Mouse (Mus musculus): Measurements from ENCODE around the gene Bend6. TPM values are rescaled to one million over a fixed set of nuclear protein-coding genes. Genes with fewer than 3 reads are reported as not detected.
A peak's percentile ranks its signal among the peaks of the same experiment; 100 is the strongest.

The Bend6 gene
- polyA plus RNA-seq, 1 experiment from 2014 or later, result 0.35 TPM

GRCm38 (mm10) chr1:33911589-33911988 lies 4.0 kb upstream of the Bend6 start:
- WGBS, result 65% methylated on average over 8 of the region's 8 CpGs
- Histone ChIP-seq H3K4me3 (ENCODE audit: low read depth, low read length) (no peak overlapping the region), H3K4me1 (replicated peaks; ENCODE audit: control insufficient read depth, insufficient read depth, low read length) (peaks cover 6% of the 10 kb centered on the region; the same call in 1 of the 2 replicates), H3K9me3 (ENCODE audit: control insufficient read depth) (no peaks in the 10 kb centered on the region), H3K9ac (ENCODE audit: low read depth, low read length) (no peak overlapping the region), H3K27me3 (replicated peaks; ENCODE audit: control insufficient read depth, insufficient read depth, low read length) (peaks cover 30% of the 10 kb centered on the region), H3K27ac (ENCODE audit: low read depth, low read length) (no peak overlapping the region), H3K36me3 (ENCODE audit: control insufficient read depth, insufficient read depth) (no peaks in the 10 kb centered on the region), H3K4me2 (replicated peaks; ENCODE audit: low read depth) (no peak overlapping the region)
- ATAC-seq, result no peak
- TF ChIP-seq CTCF (IDR thresholded peaks at IDR 0.05; ENCODE audit: low read depth), result no peak

- Histone ChIP-seq H3K4me3 (ENCODE audit: low read depth, low read length) (peak within 1 kb of the TSS; percentile 50), H3K9ac (ENCODE audit: low read depth, low read length) (peak within 1 kb of the TSS; percentile 44; the same call in 1 of the 2 replicates), H3K4me1 (replicated peaks; ENCODE audit: control insufficient read depth, insufficient read depth, low read length) (peaks cover 6% of the 10 kb centered on the region; the same call in 1 of the 2 replicates), H3K27ac (ENCODE audit: low read depth, low read length) (no peak within 1 kb of the TSS), H3K36me3 (ENCODE audit: control insufficient read depth, insufficient read depth) (no peaks in the 10 kb centered on the region), H3K4me2 (replicated peaks; ENCODE audit: low read depth) (peak within 1 kb of the TSS; percentile 95), H3K27me3 (replicated peaks; ENCODE audit: control insufficient read depth, insufficient read depth, low read length) (peaks cover 39% of the 10 kb centered on the region), H3K9me3 (ENCODE audit: control insufficient read depth) (no peaks in the 10 kb centered on the region)
- no peak for ATAC-seq
- TF ChIP-seq CTCF (IDR thresholded peaks at IDR 0.05; ENCODE audit: low read depth), result no peak
- 4% methylated on average over 38 of the region's 44 CpGs for WGBS
These were observed 761 bp upstream of the Bend6 start, which contains the start of gene Dst for GRCm38 (mm10) chr1:33908191-33908962. Dst (plus strand) TSS chr1:33908225.

- Histone ChIP-seq H3K36me3 (ENCODE audit: control insufficient read depth, insufficient read depth) (no peaks in the 10 kb centered on the region), H3K4me3 (ENCODE audit: low read depth, low read length) (peak overlapping the region; percentile 50), H3K9me3 (ENCODE audit: control insufficient read depth) (no peaks in the 10 kb centered on the region), H3K4me1 (replicated peaks; ENCODE audit: control insufficient read depth, insufficient read depth, low read length) (peaks cover 6% of the 10 kb centered on the region; the same call in 1 of the 2 replicates), H3K4me2 (replicated peaks; ENCODE audit: low read depth) (peak overlapping the region; percentile 95), H3K27ac (ENCODE audit: low read depth, low read length) (no peak overlapping the region), H3K9ac (ENCODE audit: low read depth, low read length) (no peak overlapping the region), H3K27me3 (replicated peaks; ENCODE audit: control insufficient read depth, insufficient read depth, low read length) (peaks cover 39% of the 10 kb centered on the region)
- 7% methylated on average over 20 of the region's 20 CpGs for WGBS
- no peak for ATAC-seq
- peak; percentile 11; the same call in 1 of the 2 replicates for TF ChIP-seq CTCF (IDR thresholded peaks at IDR 0.05; ENCODE audit: low read depth)
These were observed 689 bp downstream of the Bend6 start for GRCm38 (mm10) chr1:33906927-33907326.

DNA sequence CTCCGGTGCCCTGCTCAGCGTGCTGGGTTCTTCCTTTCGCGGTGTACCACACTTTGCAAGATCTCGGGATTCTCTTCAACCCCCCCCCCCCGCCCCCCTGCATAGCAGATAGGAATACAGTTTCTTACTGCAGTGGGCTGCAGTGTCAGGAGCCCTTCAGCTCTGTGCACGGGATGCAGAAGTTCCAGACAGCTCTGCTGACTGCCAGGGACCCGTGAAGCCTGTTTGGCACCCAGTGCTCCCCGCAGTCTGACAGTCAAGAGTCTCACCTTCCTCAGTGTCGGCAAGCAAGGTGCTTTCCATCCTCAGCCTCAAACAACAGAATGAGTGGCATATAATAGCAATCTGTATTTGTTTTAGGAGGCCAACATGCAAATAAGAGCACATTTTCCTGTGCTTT lies 1.4 kb downstream of the Bend6 start:
- no peak for TF ChIP-seq CTCF (IDR thresholded peaks at IDR 0.05; ENCODE audit: low read depth)
- H3K9me3 ChIP-seq (ENCODE audit: control insufficient read depth), result no peaks in the 10 kb centered on the region
- peaks cover 6% of the 10 kb centered on the region; the same call in 1 of the 2 replicates for H3K4me1 ChIP-seq (replicated peaks; ENCODE audit: control insufficient read depth, insufficient read depth, low read length)
- no peak overlapping the region for H3K27ac ChIP-seq (ENCODE audit: low read depth, low read length)
- no peak for ATAC-seq
- WGBS, result 27% methylated on average over 10 of the region's 10 CpGs
- H3K27me3 ChIP-seq (replicated peaks; ENCODE audit: control insufficient read depth, insufficient read depth, low read length), result peaks cover 39% of the 10 kb centered on the region
- no peaks in the 10 kb centered on the region for H3K36me3 ChIP-seq (ENCODE audit: control insufficient read depth, insufficient read depth)
- H3K9ac ChIP-seq (ENCODE audit: low read depth, low read length), result no peak overlapping the region
- no peak overlapping the region for H3K4me2 ChIP-seq (replicated peaks; ENCODE audit: low read depth)
- H3K4me3 ChIP-seq (ENCODE audit: low read depth, low read length), result no peak overlapping the region

- no peak overlapping the region for H3K9ac ChIP-seq (ENCODE audit: low read depth, low read length)
- 23% methylated on average over 9 of the region's 9 CpGs for WGBS
- H3K9me3 ChIP-seq (ENCODE audit: control insufficient read depth), result no peaks in the 10 kb centered on the region
- TF ChIP-seq CTCF (IDR thresholded peaks at IDR 0.05; ENCODE audit: low read depth), result no peak
- H3K27me3 ChIP-seq (replicated peaks; ENCODE audit: control insufficient read depth, insufficient read depth, low read length), result peaks cover 28% of the 10 kb centered on the region
- H3K27ac ChIP-seq (ENCODE audit: low read depth, low read length), result no peak overlapping the region
- H3K36me3 ChIP-seq (ENCODE audit: control insufficient read depth, insufficient read depth), result no peaks in the 10 kb centered on the region
- H3K4me1 ChIP-seq (replicated peaks; ENCODE audit: control insufficient read depth, insufficient read depth, low read length), result peaks cover 6% of the 10 kb centered on the region; the same call in 1 of the 2 replicates
- ATAC-seq, result no peak
- no peak overlapping the region for H3K4me3 ChIP-seq (ENCODE audit: low read depth, low read length)
- no peak overlapping the region for H3K4me2 ChIP-seq (replicated peaks; ENCODE audit: low read depth)
These were observed 4.0 kb downstream of the Bend6 start for GRCm38 (mm10) chr1:33903587-33903986.

DNA sequence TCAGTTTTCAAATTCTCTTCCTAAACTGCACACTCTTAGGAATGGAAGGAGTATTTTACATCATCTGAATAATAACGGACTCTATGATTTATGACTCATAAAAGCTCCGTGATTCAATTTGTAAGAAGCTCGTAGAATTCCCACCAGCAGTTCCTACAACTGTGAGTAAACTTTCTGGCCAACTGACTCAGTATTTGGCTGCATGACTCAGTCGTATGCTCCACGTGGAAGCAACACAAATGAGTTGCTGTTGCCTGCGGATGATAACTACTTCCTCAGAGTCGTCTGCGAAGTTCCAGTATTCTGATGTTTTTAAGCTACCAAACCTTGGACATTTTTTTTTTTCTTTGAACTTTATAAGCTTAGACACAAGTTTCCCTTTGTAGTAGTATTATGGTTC lies 7.4 kb downstream of the Bend6 start:
- H3K27me3 ChIP-seq (replicated peaks; ENCODE audit: control insufficient read depth, insufficient read depth, low read length), result no peaks in the 10 kb centered on the region
- 61% methylated on average over 8 of the region's 8 CpGs for WGBS
- no peaks in the 10 kb centered on the region for H3K9me3 ChIP-seq (ENCODE audit: control insufficient read depth)
- no peak overlapping the region for H3K4me3 ChIP-seq (ENCODE audit: low read depth, low read length)
- no peak for ATAC-seq
- H3K27ac ChIP-seq (ENCODE audit: low read depth, low read length), result no peak overlapping the region
- TF ChIP-seq CTCF (IDR thresholded peaks at IDR 0.05; ENCODE audit: low read depth), result no peak
- H3K36me3 ChIP-seq (ENCODE audit: control insufficient read depth, insufficient read depth), result no peaks in the 10 kb centered on the region
- H3K4me1 ChIP-seq (replicated peaks; ENCODE audit: control insufficient read depth, insufficient read depth, low read length), result no peaks in the 10 kb centered on the region
- H3K4me2 ChIP-seq (replicated peaks; ENCODE audit: low read depth), result no peak overlapping the region
- no peak overlapping the region for H3K9ac ChIP-seq (ENCODE audit: low read depth, low read length)
